Mouse (Mus musculus) gastrocnemius, adult 18-20 months (tissue): ENCODE measurements at regions not wholly inside any gene's neighbourhood (a gene's known extent, or its start where the extent isn't known, plus 50 kb on each side); places are given as distances from the start of the nearest gene placed in this dataset.

Source experiments
- DNase-seq: peaks from one replicate; pipeline ENCODE4 v3.0.0; 2021; ENCODE audit warnings: low spot score

DNA sequence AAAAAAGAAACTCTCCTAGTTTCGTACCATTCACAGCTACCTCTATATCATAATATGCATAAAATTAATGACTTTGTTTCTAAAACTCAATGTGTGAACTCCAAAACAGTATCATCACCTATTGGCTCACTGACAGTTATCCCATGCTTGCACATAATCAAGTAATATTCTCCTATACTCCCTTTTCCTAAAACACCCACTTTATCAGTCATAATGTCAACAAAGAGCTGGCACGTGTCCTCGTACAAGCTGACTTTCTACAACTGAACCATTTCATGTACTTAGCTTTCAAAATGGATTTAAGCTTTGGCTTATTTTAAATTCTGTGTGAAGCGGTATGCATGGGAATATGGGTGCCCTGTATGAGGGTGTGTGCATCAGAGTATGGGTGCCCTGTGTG lies 58.0 kb upstream of the Golim4 start:
- no peak for DNase-seq

DNA sequence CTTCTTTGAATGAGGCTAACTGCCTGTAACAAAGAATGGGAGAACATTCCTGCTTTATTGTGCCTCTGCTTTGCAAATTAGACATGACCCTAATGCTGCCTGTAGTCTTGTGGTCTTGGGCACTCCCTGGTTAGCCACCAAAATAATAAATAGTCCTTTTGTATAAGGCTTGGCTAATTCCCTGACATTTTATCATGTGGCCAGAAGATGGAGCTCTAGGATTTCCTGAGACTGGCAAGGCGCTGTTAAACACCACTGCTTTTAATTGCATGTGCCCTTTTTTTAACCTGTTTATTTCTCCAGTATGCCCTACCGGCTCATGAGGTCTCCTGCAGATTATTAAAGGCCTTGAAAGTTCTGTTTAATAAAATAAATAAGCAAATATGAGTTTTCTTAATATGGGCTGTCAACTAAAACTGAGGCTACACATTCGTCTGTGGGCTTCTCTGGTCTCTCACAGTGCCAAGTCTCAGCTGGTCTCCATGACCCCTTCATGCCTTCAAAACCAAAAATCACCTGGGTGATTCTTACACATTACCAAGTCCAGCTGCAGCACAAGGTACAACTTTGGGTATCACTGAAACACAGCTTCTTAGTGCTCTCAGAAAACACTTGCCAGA lies 51.9 kb upstream of the Golim4 start:
- DNase-seq = peak; percentile 2
